Mouse (Mus musculus) intestine, embryonic 14.5 days (tissue): Measurements from ENCODE around the gene Krt71. TPM values are rescaled to one million over a fixed set of nuclear protein-coding genes. Genes with fewer than 3 reads are reported as not detected.

ENCODE experiments used
- ATAC-seq: fragments of 200-750 bp; cut with Nextera tagmentation; replicated peaks from 2 replicates; pipeline ENCODE4 v1.8.0; 2017; ENCODE audit warnings: low read depth, moderate number of reproducible peaks, moderate TSS enrichment, moderate library complexity; ENCODE audit not compliant: low FRiP score, low TSS enrichment
- DNase-seq: peaks from one replicate; pipeline ENCODE4 v3.0.0-alpha.2; 2018; ENCODE audit warnings: low spot score
- H3K27ac ChIP-seq: fragments of 300-500 bp; sonication (generic); 2 replicates; pipeline ENCODE4 v1.5.1; 2014; ENCODE audit warnings: low read depth, mild to moderate bottlenecking, control low read depth
- H3K27me3 ChIP-seq: fragments of 300-500 bp; sonication (generic); replicated peaks from 2 replicates; pipeline ENCODE4 v1.6.1; 2014; ENCODE audit warnings: low read length, control low read depth; ENCODE audit not compliant: control insufficient read depth, insufficient read depth
- H3K36me3 ChIP-seq: fragments of 300-500 bp; sonication (generic); 2 replicates; pipeline ENCODE4 v1.6.1; 2014; ENCODE audit warnings: low read length, control low read depth; ENCODE audit not compliant: control insufficient read depth, insufficient read depth
- H3K4me1 ChIP-seq: fragments of 300-500 bp; sonication (generic); replicated peaks from 2 replicates; pipeline ENCODE4 v1.6.1; 2014; ENCODE audit warnings: low read length, control low read depth, mixed read lengths; ENCODE audit not compliant: control insufficient read depth, insufficient read depth
- H3K4me2 ChIP-seq: fragments of 300-500 bp; sonication (generic); 2 replicates; pipeline ENCODE4 v1.6.1; 2014; ENCODE audit warnings: low read length
- H3K4me3 ChIP-seq: fragments of 300-500 bp; sonication (generic); 2 replicates; pipeline ENCODE4 v1.5.1; 2014; ENCODE audit warnings: low read depth, low read length, control low read depth, mixed read lengths
- H3K9ac ChIP-seq: fragments of 300-500 bp; sonication (generic); 2 replicates; pipeline ENCODE4 v1.6.1; 2014; ENCODE audit warnings: mild to moderate bottlenecking, low read length
- H3K9me3 ChIP-seq: fragments of 300-500 bp; sonication (generic); 2 replicates; pipeline ENCODE4 v1.6.1; 2016; ENCODE audit warnings: low read length, control low read depth; ENCODE audit not compliant: control insufficient read depth
- WGBS: fragments of 180-500 bp; shearing (Covaris S2); extraction: QIAGEN DNeasy Blood & Tissue Kit; methylation state at CpG from one replicate; pipeline ENCODE4 v1.1.7; 2014; 5-methylcytosine and 5-hydroxymethylcytosine counted together
- polyA plus RNA-seq: library from polyadenylated mRNA; unstranded; fragments of >200 nt; fragmentation: Nextera tagmentation; extraction: Ambion mirVana; gene quantifications from 2 replicates; pipeline ENCODE4 v1.2.1, GENCODE M21; 2014

Krt71 gene
- polyA plus RNA-seq, 1 experiment from 2014 or later: not detected

DNA sequence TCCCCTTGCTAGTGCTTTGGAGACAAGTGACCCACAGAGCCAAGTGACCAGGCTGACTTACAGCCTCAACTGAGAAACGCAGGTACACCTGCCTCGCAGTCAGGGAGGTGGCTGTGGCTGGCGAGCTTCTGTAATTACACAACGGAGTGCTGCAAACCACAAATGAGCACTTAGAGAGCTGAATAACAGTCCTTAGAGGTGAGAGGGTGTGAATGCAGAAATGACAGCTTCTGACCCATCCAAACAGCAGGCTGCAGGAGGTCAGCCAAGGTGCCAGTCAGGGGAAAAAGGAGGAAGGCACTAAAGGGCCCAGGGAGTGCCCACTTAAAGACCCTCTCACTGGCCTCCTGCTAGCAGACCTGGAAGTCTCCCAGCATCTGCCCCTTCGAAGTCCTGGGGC, 18.2 kb downstream of the Krt71 start:
- Histone ChIP-seq H3K27me3 (no peaks in the 10 kb centered on the region), H3K4me1 (no peaks in the 10 kb centered on the region), H3K4me2 (no peak overlapping the region), H3K9me3 (no peaks in the 10 kb centered on the region), H3K27ac (no peak overlapping the region), H3K36me3 (no peaks in the 10 kb centered on the region), H3K4me3 (no peak overlapping the region), H3K9ac (no peak overlapping the region)
- ATAC-seq (no peak), DNase-seq (no peak)
- WGBS: 55% methylated on average over 5 of the region's 5 CpGs

DNA sequence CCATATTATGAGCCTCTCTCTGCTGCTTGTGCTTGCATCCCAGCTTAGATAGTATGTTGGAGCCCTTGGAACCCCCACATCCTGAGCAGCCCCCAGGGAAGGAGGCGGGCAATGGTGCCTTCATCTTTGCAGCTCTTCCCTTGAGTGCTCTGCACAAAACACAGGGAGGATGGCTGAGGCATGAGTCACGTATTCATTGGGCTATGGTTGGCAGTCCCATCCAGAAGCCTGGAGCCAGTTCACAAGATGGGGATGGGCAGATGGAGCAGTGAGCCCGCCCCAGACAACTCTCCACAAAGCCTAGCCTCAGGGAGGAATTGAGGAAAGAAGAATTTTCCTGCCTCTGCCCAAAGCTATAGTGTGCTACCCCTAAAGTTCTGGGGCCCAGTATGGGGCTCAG, 27.1 kb downstream of the Krt71 start:
- H3K9me3 ChIP-seq: no peaks in the 10 kb centered on the region
- H3K9ac ChIP-seq: no peak overlapping the region
- no peaks in the 10 kb centered on the region for H3K27me3 ChIP-seq
- no peak for DNase-seq
- no peak for ATAC-seq
- WGBS: 71% methylated on average over 3 of the region's 3 CpGs
- H3K4me2 ChIP-seq: no peak overlapping the region
- no peaks in the 10 kb centered on the region for H3K4me1 ChIP-seq
- no peak overlapping the region for H3K4me3 ChIP-seq
- no peak overlapping the region for H3K27ac ChIP-seq
- no peaks in the 10 kb centered on the region for H3K36me3 ChIP-seq

DNA sequence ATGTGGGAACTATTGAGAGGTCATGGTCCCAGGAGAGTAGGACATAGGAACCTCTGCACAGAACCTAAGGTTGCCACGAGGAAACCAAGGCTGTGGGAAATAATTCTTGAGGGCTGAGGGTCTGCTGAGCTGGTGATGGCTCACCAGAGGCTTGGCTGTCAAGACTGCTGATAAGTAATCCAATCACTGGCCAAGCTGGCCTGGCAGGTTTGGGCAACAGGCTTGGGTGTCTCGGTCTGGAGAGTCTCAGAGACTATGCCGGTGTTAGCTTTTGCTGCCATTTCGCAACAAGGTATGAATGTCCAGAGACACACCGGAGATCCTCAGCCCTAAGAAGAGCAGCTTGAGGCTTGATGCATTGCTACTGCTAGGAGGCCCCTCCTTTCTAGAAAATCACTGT, 28.6 kb downstream of the Krt71 start:
- no peak overlapping the region for H3K4me3 ChIP-seq
- WGBS: 50% methylated on average over 5 of the region's 5 CpGs
- H3K9me3 ChIP-seq: no peaks in the 10 kb centered on the region
- H3K27me3 ChIP-seq: no peaks in the 10 kb centered on the region
- H3K36me3 ChIP-seq: no peaks in the 10 kb centered on the region
- no peak overlapping the region for H3K27ac ChIP-seq
- no peak for ATAC-seq
- no peak overlapping the region for H3K9ac ChIP-seq
- DNase-seq: no peak
- no peaks in the 10 kb centered on the region for H3K4me1 ChIP-seq
- H3K4me2 ChIP-seq: no peak overlapping the region

DNA sequence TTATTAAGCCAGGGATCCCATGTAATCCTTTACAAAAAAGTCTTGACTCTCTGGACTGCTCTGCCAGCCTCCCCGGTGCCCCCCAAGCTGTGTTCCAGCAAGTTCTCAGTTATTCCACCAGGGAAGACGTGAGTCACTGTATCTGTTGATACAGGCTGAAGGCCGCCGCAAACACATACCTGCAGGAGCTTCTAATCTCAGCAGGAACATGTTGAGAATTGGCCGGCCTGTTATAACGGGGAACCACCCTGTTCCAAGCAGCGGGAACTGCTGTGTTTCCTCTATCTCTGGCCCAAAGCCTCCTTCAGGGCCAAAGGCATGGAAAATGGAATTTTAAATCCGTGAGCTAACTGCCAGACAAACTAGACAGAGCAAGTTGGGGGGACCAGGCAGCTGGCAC, 29.2 kb downstream of the Krt71 start:
- Histone ChIP-seq H3K4me1 (no peaks in the 10 kb centered on the region), H3K9me3 (no peaks in the 10 kb centered on the region), H3K27me3 (no peaks in the 10 kb centered on the region), H3K27ac (no peak overlapping the region), H3K4me2 (no peak overlapping the region), H3K36me3 (no peaks in the 10 kb centered on the region), H3K9ac (no peak overlapping the region), H3K4me3 (no peak overlapping the region)
- ATAC-seq (no peak), DNase-seq (no peak)
- WGBS: 69% methylated on average over 8 of the region's 8 CpGs

DNA sequence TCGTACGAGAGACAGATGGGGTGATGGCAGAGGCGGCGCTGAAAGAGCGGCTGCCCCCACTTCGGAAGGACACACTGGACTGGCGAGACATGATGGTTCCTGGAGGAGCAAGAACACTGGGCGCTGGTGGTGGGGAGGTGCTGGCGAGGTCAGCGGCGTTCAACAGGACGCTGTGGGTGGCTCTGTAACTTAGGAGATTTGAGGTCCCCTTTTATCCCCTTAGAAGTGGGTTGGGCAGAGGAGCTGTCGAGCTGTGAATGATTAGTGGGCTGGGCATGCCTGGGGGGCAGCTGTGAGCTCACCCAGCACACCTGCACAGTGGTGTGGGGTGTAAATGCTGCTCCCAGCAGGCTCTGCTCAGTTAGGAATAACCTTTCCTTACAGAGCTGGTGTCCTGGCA, 30.2 kb downstream of the Krt71 start, which contains the start of gene Krt5:
Gene Krt5 (minus strand): TSS at position 179 of the 400 bp plus-strand sequence.
- DNase-seq (no peak), ATAC-seq (no peak)
- no peaks in the 10 kb centered on the region for H3K27me3 ChIP-seq
- H3K4me1 ChIP-seq: no peaks in the 10 kb centered on the region
- no peak within 1 kb of the TSS for H3K9ac ChIP-seq
- no peaks in the 10 kb centered on the region for H3K9me3 ChIP-seq
- 65% methylated on average over 13 of the region's 13 CpGs for WGBS
- H3K4me3 ChIP-seq: no peak within 1 kb of the TSS
- H3K27ac ChIP-seq: no peak within 1 kb of the TSS
- no peaks in the 10 kb centered on the region for H3K36me3 ChIP-seq
- no peak within 1 kb of the TSS for H3K4me2 ChIP-seq

DNA sequence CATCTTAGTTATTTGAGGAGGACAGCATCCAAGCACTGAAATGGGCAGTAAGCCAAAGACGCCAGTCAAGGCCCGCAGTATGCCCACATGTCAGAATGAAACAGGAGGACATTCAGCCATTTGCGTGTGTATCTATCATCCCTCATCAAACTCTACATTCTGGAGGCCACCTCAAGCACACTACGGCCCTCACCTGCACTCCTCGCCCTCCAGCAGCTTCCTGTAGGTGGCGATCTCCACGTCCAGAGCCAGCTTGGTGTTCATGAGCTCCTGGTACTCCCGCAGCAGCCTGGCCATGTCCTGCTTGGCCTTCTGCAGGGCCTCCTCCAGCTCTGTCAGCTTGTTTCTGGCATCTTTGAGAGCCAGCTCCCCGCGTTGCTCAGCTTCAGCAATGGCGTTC, 34.2 kb downstream of the Krt71 start:
- no peak overlapping the region for H3K4me3 ChIP-seq
- 66% methylated on average over 11 of the region's 11 CpGs for WGBS
- no peak overlapping the region for H3K27ac ChIP-seq
- H3K9me3 ChIP-seq: no peaks in the 10 kb centered on the region
- DNase-seq (no peak), ATAC-seq (no peak)
- H3K4me2 ChIP-seq: no peak overlapping the region
- no peaks in the 10 kb centered on the region for H3K4me1 ChIP-seq
- H3K36me3 ChIP-seq: no peaks in the 10 kb centered on the region
- no peak overlapping the region for H3K9ac ChIP-seq
- no peaks in the 10 kb centered on the region for H3K27me3 ChIP-seq

DNA sequence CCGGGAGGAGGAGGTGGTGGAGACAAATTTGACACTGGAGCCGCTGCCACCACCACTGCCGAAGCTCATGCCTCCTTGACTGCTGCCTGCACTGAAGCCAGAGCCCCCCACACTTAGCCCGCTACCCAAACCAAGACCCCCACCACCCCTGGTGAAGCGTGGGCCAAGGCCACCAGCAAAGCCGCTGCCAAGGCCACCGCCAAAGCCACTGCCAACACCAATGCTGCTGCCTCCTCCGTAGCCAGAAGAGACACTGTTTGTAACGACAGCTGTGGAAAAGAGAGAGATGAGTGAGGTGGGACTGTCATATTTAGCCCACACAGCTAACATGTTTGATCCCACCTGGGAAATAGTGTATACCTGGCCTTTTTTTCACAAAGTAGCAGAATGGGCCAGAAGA, 35.5 kb downstream of the Krt71 start:
- Histone ChIP-seq H3K27ac (no peak overlapping the region), H3K36me3 (no peaks in the 10 kb centered on the region), H3K9me3 (no peaks in the 10 kb centered on the region), H3K4me3 (no peak overlapping the region), H3K9ac (no peak overlapping the region), H3K27me3 (no peaks in the 10 kb centered on the region), H3K4me1 (no peaks in the 10 kb centered on the region), H3K4me2 (no peak overlapping the region)
- WGBS: 82% methylated on average over 9 of the region's 9 CpGs
- no peak for ATAC-seq
- peak; percentile 42 for DNase-seq

DNA sequence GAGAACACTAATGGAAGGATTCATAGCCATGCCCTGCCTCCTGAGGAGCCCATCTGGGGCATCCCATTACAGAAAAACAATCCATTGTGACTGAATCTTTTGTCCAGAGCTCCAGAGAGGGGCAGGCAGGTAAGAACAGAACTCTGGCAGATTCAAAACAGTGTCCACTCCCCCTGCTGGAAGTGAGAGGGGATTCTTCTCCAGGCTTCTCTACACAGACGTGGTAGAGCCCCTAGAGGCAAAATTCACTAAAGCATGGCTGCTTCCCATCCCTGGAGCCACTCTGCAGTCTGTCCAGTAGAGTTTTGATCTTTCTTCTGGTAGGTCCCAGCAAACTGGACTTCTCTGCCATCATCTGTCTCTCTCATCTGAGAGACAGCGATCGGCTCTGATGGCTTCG, 38.8 kb downstream of the Krt71 start:
- Histone ChIP-seq H3K9me3 (no peaks in the 10 kb centered on the region), H3K36me3 (no peaks in the 10 kb centered on the region), H3K4me1 (no peaks in the 10 kb centered on the region), H3K4me3 (no peak overlapping the region), H3K9ac (no peak overlapping the region), H3K27ac (no peak overlapping the region), H3K4me2 (no peak overlapping the region), H3K27me3 (no peaks in the 10 kb centered on the region)
- ATAC-seq (no peak), DNase-seq (peak; percentile 46)
- WGBS: 66% methylated on average over 4 of the region's 4 CpGs

DNA sequence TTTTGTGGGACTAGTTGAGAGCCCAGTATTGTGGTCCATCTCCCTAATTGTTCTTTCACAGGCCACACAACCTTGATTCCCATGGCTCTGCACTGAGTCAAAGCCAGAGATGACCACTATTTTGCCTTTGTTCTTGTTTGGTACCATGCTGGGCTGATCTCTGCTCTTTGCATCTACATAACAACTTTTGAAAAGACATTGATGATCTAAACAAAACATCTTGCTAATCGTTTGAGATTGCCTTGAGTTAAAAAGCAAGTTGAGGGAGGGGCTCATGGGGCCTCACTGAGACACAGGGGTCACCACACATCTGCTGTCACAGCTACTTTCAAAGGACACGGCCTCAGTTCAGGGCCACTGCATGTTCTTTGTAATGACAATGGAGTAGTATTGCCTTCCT, 40.5 kb downstream of the Krt71 start:
- Histone ChIP-seq H3K9ac (no peak overlapping the region), H3K4me3 (no peak overlapping the region), H3K4me2 (no peak overlapping the region), H3K36me3 (no peaks in the 10 kb centered on the region), H3K27me3 (no peaks in the 10 kb centered on the region), H3K9me3 (no peaks in the 10 kb centered on the region), H3K4me1 (no peaks in the 10 kb centered on the region), H3K27ac (no peak overlapping the region)
- no peak for ATAC-seq
- WGBS: 47% methylated on average over 2 of the region's 2 CpGs
- DNase-seq: no peak
